8 mouse cellular contexts compared by ENCODE assay signal in the genomic region with DNA sequence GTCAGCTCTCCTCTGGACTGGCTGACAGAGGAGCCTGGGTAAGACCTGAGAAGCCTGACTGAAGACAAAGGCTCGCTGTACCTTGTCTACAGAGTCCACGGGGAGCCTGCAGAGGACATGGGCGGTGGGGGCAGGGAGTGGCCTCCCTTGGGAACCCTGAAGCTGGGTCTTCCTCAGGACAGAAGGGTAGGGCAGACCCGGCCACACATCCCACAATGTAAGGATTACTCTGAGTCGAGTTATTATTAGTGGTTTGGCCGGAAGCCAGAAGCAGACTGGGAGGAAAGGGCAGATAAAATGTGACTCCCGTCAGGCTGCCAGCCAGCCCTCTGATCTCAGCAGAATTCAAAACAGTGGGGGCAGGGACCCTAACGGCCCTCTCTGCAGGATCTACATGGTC. TPM values are rescaled to one million over a fixed set of nuclear protein-coding genes. Genes with fewer than 3 reads are reported as not detected.
DNase-seq lines count a peak whose midpoint lies in the region; ATAC-seq lines count a peak whose summit lies in the region.

No protein-coding gene starts in this region.

- WGBS in forebrain, embryonic 13.5 days = 4% methylated on average over 8 of the region's 8 CpGs
- 11% methylated on average over 8 of the region's 8 CpGs for WGBS in limb, embryonic 11.5 days
- WGBS in midbrain, embryonic 11.5 days = 4% methylated on average over 8 of the region's 8 CpGs

- H3K4me1 ChIP-seq in forebrain, embryonic 13.5 days = peaks cover 87% of the 10 kb centered on the region
- H3K4me1 ChIP-seq in limb, embryonic 11.5 days (ENCODE audit: control insufficient read depth, insufficient read depth, low read length) = peaks cover 31% of the 10 kb centered on the region
- peaks cover 65% of the 10 kb centered on the region for H3K4me1 ChIP-seq in midbrain, embryonic 11.5 days (ENCODE audit: control insufficient read depth, insufficient read depth, low read length)

- peak overlapping the region; percentile 39; the same call in 1 of the 2 replicates for H3K9ac ChIP-seq in forebrain, embryonic 13.5 days
- 0 out of 2 replicates have a peak overlapping the region, but pooled peaks have one; percentile 32 for H3K9ac ChIP-seq in limb, embryonic 11.5 days (ENCODE audit: low read length)
- H3K9ac ChIP-seq in midbrain, embryonic 11.5 days (ENCODE audit: low read length) = peak overlapping the region; percentile 21; the same call in 1 of the 2 replicates

- H3K27me3 ChIP-seq in forebrain, embryonic 13.5 days = no peaks in the 10 kb centered on the region
- H3K27me3 ChIP-seq in limb, embryonic 11.5 days (ENCODE audit: control insufficient read depth, insufficient read depth, low read length) = peaks cover 17% of the 10 kb centered on the region
- H3K27me3 ChIP-seq in midbrain, embryonic 11.5 days (ENCODE audit: control insufficient read depth, insufficient read depth, low read length) = no peaks in the 10 kb centered on the region

- no peak overlapping the region for H3K4me3 ChIP-seq in forebrain, embryonic 13.5 days
- H3K4me3 ChIP-seq in limb, embryonic 11.5 days (ENCODE audit: low read depth, low read length) = no peak overlapping the region
- no peak overlapping the region for H3K4me3 ChIP-seq in midbrain, embryonic 11.5 days (ENCODE audit: low read depth, low read length)

- H3K27ac ChIP-seq in forebrain, embryonic 13.5 days = peak overlapping the region; percentile 62
- no peak overlapping the region for H3K27ac ChIP-seq in limb, embryonic 11.5 days (replicated peaks; ENCODE audit: low read depth, low read length)
- H3K27ac ChIP-seq in midbrain, embryonic 11.5 days (ENCODE audit: low read depth, low read length) = peak overlapping the region; percentile 70

- H3K36me3 ChIP-seq in forebrain, embryonic 13.5 days (ENCODE audit: poor library complexity, severe bottlenecking) = no peaks in the 10 kb centered on the region
- no peaks in the 10 kb centered on the region for H3K36me3 ChIP-seq in limb, embryonic 11.5 days (ENCODE audit: control insufficient read depth, insufficient read depth, low read length)
- H3K36me3 ChIP-seq in midbrain, embryonic 11.5 days (ENCODE audit: control insufficient read depth, insufficient read depth, low read length) = no peaks in the 10 kb centered on the region

- no peaks in the 10 kb centered on the region for H3K9me3 ChIP-seq in forebrain, embryonic 13.5 days (replicated peaks)
- no peaks in the 10 kb centered on the region for H3K9me3 ChIP-seq in limb, embryonic 11.5 days (ENCODE audit: control insufficient read depth, low read length)
- H3K9me3 ChIP-seq in midbrain, embryonic 11.5 days (ENCODE audit: control insufficient read depth, low read length) = no peaks in the 10 kb centered on the region

- no peak for ATAC-seq in forebrain, embryonic 13.5 days
- no peak for ATAC-seq in limb, embryonic 11.5 days (ENCODE audit: insufficient number of reproducible peaks, low FRiP score, low TSS enrichment, low read depth)
- no peak for ATAC-seq in midbrain, embryonic 11.5 days (ENCODE audit: low FRiP score)

- DNase-seq in retina, postnatal 1 day = peak; percentile 87
- no peak for DNase-seq in retina, embryonic 14.5 days (ENCODE audit: low spot score)
- DNase-seq in heart, postnatal 4 days = peak; percentile 90
- peak; percentile 38 for DNase-seq in limb, embryonic 11.5 days (ENCODE audit: low spot score)
- no peak for DNase-seq in midbrain, embryonic 11.5 days (ENCODE audit: low spot score, missing footprints)
- peak; percentile 55 to 72 for DNase-seq in urinary bladder, postnatal 4 days (ENCODE audit: low spot score in 2 of 2)
- no peak for DNase-seq in B cell, adult 2 months

- peak overlapping the region; percentile 13 for H3K4me2 ChIP-seq in forebrain, embryonic 13.5 days
- 0 out of 2 replicates have a peak overlapping the region, but pooled peaks have one; percentile 7 for H3K4me2 ChIP-seq in limb, embryonic 11.5 days (ENCODE audit: low read depth, severe bottlenecking)
- H3K4me2 ChIP-seq in midbrain, embryonic 11.5 days = no peak overlapping the region

RNA-seq across cellular contexts. Expression of a gene that starts 30.4 kb away (rescaled TPM):
- polyA plus RNA-seq in forebrain, embryonic 13.5 days (2015; fragmentation: Nextera tagmentation; extraction: Ambion mirVana) = 16.2 and 17.4 TPM in 2 replicates
- 10 to 100 TPM; 35.2 to 37.2 TPM for total RNA-seq in heart, postnatal 4 days (2021)
- polyA plus RNA-seq in limb, embryonic 11.5 days (2014; fragmentation: Nextera tagmentation; extraction: Ambion mirVana) = 7.2 and 7.3 TPM in 2 replicates
- 19.2 and 20.4 TPM in 2 replicates for polyA plus RNA-seq in midbrain, embryonic 11.5 days (2014; fragmentation: Nextera tagmentation; extraction: Ambion mirVana)

Comparison
In these comparisons a context has a peak if more than half of its experiments do, and no peak if none do; other contexts are left out.
1. DNase-seq: peak in retina, postnatal 1 day (single experiment), heart, postnatal 4 days (single experiment), limb, embryonic 11.5 days (single experiment) and urinary bladder, postnatal 4 days (2 of 2); none in retina, embryonic 14.5 days (single experiment), midbrain, embryonic 11.5 days (single experiment) and B cell, adult 2 months (0 of 2).
2. Peak in every context shown above with its lines, with median percentiles within 50 percentile points of each other: H3K9ac ChIP-seq.